Mouse (Mus musculus) frontal cortex, adult 2 months (tissue): Measurements from ENCODE around the gene Gpx4. TPM values are rescaled to one million over a fixed set of nuclear protein-coding genes. Genes with fewer than 3 reads are reported as not detected.

Experiments used
- DNase-seq, 2 experiments: peaks; one replicate each; pipeline ENCODE4 v3.0.0; 2022; ENCODE audit warnings: low spot score in 1 of 2; ENCODE audit errors: extremely low spot score in 1 of 2
- polyA plus RNA-seq: library from polyadenylated mRNA; depleted of rRNA; stranded (reverse); fragments of >200 nt; gene quantifications from 2 replicates; pipeline ENCODE4 v1.2.3, GENCODE M21; 2012

Gene Gpx4
- polyA plus RNA-seq, 1 experiment: 867 TPM

GRCm38 (mm10) chr10:80070837-80071515 lies 24.0 kb downstream of the Gpx4 start:
- peak in 1 of 2 experiments; percentile 79 for DNase-seq

DNA sequence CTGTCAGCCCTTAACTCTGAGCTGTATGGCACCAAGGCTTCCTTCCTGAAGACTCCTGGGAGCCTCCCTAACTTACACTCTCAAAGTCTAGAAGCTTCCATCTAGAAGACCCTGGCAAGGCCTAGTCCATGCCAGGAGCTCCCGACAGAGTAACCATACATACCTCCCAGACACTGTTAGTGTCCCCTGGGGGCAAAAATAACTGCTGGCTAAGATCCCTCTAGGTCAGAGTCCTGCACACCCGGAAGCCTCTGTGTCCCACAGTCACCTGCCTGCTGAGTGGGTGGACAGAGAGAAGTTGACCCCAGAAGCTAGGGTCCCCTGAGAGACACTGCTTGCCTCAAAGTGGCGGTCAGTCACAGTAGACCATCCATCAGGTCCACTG lies 24.5 kb downstream of the Gpx4 start:
- no peak for DNase-seq

GRCm38 (mm10) chr10:80072623-80073489 lies 25.9 kb downstream of the Gpx4 start:
- DNase-seq: no peak

DNA sequence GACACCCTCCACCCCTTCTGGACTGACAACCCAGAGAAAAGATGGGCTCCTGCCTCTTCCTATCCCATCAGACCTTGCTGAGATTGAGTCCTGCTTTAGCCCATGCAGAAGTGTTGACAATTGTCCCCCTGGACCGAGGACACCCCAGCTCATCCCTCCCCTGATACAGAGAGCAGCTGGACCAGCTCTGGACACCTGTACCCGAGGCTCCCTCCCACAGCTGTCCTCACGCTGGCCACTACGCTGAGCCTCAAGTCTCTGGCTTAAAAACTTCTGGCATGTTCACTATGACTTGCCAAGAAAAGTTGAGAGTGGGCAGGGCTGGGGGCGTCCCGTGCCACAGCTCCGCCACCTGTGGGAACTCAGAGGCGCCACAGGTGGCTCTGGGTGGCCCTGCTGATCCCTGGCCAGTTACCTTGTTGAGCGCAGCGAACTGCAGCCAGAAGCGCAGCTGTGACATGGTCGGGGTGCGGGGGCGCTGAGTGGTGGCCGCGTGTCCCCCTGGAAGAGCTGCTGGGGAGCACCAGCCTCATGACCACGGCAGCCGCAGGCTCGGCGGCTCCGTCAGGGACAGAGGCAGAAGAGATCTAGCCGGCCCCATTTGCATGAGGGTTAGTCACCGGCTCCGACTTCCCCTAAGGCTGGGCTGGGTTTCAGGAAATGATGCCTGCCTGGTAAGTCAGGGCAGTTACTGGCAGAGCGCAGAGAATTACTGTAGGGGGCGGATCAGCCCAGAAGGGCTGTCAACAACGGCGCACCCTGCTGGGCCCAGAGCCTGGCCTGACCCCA lies 28.0 kb downstream of the Gpx4 start:
- peak in 1 of 2 experiments; percentile 62 for DNase-seq

- DNase-seq: no peak
These were observed 29.0 kb downstream of the Gpx4 start for GRCm38 (mm10) chr10:80075924-80076323.

GRCm38 (mm10) chr10:80076386-80076785 lies 29.4 kb downstream of the Gpx4 start:
- DNase-seq: no peak

- DNase-seq: no peak
These were observed 30.3 kb downstream of the Gpx4 start for GRCm38 (mm10) chr10:80077312-80077711.

GRCm38 (mm10) chr10:80078366-80078765 lies 31.4 kb downstream of the Gpx4 start:
- DNase-seq: no peak

GRCm38 (mm10) chr10:80080396-80081070 lies 33.6 kb downstream of the Gpx4 start:
- no peak for DNase-seq

GRCm38 (mm10) chr10:80081075-80081474 lies 34.1 kb downstream of the Gpx4 start:
- DNase-seq: no peak

DNA sequence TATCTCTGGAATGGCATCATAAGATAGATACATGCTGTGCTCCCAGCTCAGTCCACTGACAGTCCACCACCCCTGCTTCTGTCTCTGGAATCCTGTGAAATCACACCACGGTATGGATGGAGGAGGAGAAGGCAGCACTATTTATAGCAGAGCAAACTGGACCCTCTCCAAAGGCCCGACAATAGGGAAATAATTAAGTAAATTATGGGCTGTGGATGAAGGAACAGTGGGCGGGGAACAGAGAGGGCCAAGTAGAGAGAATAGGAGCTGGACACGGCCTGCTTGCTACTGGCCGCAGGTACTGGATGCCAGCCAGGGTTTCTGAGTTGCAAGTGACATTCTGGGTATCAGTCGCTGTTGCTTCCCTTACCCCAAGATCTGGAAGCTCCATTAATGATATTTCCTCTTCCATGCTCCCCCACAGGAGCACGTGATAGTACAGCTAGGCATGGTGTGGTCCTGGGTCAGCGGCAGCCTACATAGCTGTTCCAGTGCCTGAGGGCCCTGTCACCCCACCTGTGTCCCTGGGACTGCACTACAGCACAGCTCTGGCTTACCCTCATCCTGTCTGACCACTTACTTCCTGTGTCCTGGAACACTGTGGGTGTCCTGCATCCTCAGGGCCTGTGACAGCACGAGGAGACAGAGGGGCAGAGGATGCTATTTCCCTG lies 38.0 kb downstream of the Gpx4 start:
- DNase-seq: peak in 1 of 2 experiments; percentile 44

DNA sequence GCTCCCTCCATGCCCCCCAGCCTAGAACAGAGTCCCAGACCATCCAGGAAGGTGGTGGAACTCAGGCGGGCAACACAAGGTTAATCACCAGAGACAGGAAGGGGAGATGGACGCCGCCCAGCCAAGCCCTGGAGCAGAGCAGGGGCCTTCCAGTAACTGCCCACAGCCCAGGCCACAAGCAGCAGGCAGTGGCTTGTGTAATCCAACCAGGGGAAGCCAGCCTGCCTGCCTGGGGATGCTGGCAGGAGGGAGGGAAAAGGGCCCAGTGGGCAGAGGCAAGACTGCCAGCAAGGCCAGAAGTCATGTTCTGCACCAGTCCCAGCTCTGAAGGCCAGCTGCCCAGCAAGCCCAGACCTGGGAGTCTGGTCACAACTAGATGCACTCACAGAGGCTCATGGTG lies 39.9 kb downstream of the Gpx4 start:
- no peak for DNase-seq

- no peak for DNase-seq
These were observed 40.5 kb downstream of the Gpx4 start for GRCm38 (mm10) chr10:80087483-80087882.

- DNase-seq: no peak
These were observed 42.2 kb downstream of the Gpx4 start for GRCm38 (mm10) chr10:80089146-80089545.

DNA sequence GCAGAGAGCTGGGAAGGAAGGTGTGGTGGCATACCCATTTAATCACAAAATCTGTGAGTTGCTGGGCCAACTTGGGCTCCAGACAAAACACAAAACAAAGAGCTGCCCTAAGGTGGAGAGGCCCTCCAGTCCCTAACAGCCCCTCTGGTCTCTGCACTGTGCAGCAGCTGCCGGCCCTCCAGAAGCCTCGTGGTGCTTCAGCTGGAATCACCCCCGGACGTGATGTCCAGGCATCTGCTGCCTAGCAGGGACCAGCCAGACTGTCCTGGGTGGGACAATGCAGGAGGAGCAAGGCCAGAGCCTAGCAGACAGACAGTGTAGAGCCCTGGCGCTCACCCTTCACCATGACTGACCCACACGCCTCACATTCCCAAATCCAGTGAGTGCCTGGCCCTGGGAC lies 44.6 kb downstream of the Gpx4 start:
- no peak for DNase-seq

DNA sequence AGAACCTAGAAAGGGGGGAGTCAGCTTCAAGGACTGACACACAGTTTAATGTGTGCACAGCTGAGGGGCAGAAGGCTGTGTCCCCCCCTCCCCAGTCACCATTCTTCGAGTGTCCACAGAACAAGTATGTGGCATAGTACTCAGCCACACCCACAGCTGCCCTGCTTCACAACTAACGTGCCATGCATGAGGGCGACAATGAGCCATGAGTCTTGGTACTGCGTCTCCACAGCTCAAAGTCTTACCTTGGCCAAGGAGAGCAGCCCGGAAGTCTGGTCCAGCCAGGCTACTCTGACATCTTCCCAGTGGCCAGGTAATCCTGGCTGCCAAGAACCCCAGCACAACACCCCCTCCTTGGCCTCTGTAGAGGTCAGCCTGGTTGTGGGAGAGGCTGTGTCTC lies 45.7 kb downstream of the Gpx4 start:
- DNase-seq: no peak

GRCm38 (mm10) chr10:80094085-80094484 lies 47.1 kb downstream of the Gpx4 start:
- DNase-seq: no peak

GRCm38 (mm10) chr10:80094684-80095083 lies 47.7 kb downstream of the Gpx4 start:
- no peak for DNase-seq

- DNase-seq: no peak
These were observed 48.6 kb downstream of the Gpx4 start for GRCm38 (mm10) chr10:80095547-80095946.

- no peak for DNase-seq
These were observed 50.3 kb downstream of the Gpx4 start for GRCm38 (mm10) chr10:80097275-80097674.
